Mouse (Mus musculus): ENCODE measurements around the gene Ubr3. TPM values are rescaled to one million over a fixed set of nuclear protein-coding genes. Genes with fewer than 3 reads are reported as not detected.

The Ubr3 gene
- total RNA-seq, 2 experiments from 2014 or later: 66.6 to 85.9 TPM

DNA sequence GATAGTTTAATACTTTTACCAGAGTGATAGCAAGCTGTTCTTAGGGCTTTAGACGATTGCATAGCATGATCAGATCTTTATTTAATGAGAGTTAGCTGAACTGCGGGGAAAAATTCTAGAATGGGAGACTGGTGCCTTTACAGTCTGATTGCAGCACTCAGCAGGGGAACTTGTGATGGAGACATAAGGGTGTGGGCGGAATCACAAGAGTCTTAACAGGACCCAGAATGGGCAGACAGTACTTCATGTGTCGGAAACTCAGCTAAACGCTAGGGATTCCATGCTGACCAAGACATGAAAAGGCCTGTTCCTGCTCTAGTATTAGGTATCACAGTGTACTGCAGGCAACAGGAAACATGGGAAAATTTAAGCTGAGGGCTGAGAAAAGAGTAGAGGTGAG lies 128.7 kb downstream of the Ubr3 start:
- no peak for DNase-seq (ENCODE audit: low spot score in 2 of 2)

DNA sequence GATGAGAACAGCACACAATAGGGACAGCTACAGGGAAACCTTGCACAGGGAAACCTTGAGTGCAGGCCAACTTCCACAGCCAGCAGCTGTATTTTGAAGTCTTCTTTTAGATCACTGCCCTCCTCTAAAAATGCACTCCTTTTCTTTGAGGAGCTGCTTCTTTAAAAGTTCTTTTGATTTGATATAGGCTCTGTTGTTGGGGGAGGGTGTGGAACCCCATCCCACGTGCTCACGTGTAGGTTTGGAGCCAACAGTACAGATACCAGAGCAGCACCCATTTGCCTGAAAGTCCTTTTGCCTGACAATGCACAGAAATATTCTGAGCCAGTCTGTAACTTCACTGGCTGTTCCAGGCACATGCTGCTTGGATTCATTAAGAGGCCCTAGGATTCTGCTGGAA lies 134.4 kb downstream of the Ubr3 start:
- DNase-seq (ENCODE audit: low spot score in 2 of 2): no peak

DNA sequence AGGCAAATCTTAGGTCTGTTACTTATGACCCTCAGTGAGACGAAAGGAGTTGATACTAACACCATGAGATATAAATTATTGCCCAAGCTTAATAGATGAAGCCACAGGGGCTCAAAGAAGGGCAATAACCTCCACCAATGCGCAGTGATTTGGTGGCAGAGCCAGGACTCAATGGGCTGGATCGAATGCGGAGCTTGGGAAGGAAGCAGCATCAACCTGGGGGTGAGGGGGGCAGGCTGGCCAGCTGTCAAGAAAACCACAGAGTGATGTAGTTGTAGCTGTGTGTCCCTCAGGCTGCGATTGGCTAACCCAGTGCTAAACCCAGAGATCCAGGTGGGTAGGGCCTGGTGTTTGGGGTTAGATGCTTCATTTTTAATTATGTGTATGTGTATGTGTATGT lies 137.8 kb downstream of the Ubr3 start:
- DNase-seq (ENCODE audit: low spot score in 2 of 2): no peak

DNA sequence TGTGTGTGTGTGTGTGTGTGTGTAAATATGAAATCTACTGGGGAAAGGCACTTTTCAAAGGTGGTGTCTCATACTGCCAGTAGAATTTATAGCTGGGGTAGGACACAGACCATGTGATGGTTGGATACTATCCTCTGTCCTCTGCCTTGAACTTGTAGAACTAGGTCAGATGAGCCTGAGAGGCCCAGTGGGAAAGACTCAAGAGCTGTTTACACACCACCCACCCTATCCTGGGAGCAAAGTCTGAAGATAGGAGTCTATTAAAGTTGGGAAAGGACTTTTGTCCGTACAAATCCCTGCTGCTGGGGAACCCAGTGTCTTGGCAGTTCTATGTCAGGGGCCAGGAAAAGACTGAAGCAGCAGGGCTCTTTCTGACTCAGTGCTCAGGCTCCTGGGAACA lies 138.3 kb downstream of the Ubr3 start:
- DNase-seq (ENCODE audit: low spot score in 2 of 2): no peak

DNA sequence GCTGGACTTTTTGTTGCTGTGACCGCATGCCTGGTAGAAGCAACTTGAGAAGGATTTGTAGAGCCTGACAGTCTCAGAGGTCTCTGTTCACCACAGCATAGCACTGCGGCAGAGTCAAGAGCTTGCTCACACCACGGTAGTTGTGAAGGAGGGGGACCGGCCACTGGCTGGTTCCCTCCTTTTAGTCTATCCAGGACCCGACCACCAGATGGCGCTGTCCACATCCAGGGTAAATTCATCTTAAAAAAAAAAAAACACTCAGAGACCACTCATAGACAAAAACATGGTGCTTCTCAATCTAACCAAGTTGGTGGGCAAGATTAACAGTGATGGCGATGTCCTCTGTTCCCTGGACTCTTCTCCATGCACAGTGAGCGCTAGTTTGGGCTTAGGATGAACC lies 140.2 kb downstream of the Ubr3 start:
- peak; percentile 23 to 35 for DNase-seq (ENCODE audit: low spot score in 2 of 2)

DNA sequence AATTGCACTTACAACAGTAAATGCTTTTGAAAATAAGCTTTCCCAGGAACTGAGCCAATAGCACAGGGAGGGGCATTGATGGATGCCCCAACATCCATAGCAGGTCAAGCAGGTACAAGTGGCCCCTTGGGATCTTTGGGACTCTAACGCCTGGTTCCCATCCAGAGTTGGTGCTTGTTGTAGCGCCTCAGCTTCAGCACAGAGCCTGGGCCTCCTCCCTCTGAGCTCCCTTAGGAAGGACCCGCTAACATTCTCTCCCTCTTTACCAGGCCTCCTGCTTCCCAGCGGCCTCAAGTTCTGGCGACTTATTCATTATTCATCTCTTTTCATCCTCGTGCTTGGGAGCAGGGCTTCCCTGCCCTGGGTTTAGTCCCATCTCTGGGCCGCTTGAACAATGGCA lies 141.7 kb downstream of the Ubr3 start, which contains the start of gene Myo3b:
Gene Myo3b (plus strand): TSS at position 375 of the 400 bp plus-strand sequence.
- no peak for DNase-seq (ENCODE audit: low spot score in 2 of 2)

DNA sequence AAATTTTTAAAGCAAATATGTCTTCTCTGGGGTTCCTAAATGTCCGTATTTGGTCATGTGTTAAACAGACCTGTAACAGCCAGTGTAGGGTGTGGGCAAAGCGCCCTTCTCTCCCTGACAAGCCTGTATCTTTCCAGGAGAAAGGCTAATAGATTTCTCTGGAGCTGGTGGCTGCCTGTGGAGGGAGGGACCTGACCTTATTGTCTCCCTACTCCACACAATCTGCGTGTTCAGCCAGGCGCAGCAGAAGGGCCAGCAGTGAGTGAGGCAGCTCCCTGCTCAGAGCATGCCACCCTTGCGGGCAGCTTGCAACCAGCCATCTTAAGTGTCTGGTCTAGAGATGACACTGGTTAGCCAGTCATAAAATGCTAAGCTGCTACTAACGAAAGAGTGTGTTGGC lies 147.4 kb downstream of the Ubr3 start:
- no peak for DNase-seq (ENCODE audit: low spot score in 2 of 2)

DNA sequence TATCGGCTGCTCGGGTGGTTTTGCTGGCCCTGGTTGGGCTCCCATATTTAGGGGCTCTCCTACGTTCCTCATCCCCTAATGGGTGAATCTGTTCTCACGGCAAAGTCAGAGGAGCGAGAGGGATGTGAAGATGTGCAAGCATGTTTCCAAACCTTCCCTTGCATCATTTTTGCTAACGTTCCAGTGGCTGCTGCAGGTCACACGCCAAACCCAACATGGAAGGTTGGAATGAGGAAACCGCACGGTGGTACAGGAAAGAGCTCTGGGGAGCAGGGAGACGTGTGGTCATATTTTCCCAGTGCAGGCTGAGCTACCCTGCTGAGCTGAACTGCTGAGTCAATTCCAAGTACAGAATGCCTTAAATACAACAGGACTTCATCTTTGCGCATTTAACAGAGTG lies 150.8 kb downstream of the Ubr3 start:
- DNase-seq (ENCODE audit: low spot score in 2 of 2): no peak

DNA sequence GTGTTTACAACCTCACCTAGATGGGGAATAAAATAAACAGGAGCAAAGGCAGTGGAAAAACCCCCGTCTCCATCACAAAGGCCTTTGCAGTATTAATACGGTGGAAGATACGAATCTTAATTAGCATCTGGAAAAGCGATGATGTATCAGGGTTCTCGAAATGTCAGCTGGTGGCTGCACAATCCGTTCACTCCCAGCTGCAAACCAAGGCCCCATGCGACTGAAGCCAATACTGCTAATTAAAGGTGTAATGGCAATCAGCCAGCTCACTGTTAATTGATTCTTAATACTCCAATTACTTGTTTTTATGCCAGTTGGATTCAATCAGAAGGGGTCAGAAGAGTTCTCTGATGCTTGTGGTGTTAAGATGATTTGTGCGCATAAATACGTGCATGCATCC lies 156.8 kb downstream of the Ubr3 start:
- DNase-seq (ENCODE audit: low spot score in 2 of 2): no peak

DNA sequence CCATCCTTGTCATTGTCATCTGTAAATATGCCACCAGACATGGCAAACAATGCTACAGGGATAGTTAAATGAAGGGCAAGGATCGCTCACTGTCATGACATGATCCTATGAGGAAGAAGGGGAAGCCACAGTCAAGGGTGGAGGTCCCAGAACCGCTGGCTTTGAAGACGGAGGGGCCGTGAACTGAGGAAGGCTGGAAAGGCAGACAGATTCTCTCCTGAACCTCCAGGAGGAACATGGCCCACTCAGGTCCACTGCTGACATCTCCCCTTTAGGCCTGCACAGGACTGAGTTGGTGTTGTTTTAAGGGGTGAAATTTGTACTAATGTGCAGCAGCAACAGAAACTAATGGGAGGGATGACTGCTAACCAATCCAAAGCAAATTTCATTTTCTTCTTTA lies 161.2 kb downstream of the Ubr3 start:
- no peak for DNase-seq (ENCODE audit: low spot score in 2 of 2)

DNA sequence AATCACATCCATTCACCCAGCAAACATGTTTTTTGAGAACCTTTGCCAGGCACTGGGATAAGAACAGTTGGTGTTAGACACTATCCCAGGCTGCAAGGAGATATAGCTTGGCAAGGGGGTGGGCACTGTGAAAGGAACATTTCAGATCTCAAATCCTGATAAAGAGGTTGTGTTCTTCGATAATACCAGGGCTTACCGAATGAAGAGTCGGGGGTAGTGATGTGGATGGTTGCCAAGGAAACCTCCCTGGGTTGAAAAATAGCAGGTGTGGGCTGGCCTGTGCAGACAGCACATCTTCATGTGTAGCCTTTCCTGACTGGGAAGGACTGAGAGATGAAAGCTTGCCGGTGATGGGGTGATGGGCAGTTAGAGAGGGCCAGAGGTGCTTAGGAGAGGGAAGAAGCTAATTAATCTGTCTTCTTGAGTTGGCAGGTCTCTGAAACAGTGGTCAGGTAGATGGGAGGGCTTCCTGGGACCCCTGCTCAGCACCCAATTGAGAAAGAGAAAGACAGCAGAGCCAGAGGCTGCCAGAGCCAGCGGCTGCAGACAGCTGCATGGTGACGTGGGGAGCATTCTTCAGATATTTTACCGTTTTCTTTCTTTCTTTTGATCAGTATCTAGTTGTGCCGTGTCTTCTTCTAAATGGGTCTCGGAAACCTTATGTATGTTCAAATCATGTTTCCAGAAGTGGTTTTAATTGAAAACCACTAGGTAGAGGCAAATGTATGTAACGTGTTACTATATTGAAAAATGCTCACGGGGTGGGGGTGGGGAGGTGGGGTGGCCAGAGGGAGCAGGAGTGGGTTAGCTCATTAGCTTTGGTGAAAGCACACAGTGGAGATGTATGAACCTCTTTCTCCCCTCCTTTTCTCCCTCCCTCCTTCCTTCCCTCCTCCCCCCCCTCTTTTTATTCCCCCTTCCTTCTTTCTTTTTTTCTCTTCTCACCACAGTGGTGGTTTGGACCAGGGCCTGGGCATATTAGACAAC lies 163.6 kb downstream of the Ubr3 start:
- DNase-seq (ENCODE audit: low spot score in 2 of 2): no peak

DNA sequence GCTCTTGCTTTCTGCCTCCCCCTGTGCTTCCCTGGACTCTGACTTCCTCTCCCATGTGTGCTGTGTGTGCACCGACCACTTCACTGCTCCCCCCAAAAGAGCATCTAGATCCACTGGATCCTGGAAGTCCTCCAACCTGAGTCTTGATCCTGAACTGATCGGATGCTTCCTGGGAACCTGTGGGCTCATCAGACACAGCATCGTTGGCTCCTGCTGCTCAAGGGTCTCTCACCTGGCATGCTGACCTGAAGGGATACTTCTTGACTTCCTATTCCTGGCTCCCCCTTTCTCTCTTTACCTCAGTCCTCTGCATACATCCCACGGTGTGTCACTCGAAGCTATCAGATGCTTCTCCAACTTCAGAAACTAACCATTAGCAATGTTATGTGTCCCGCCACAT lies 168.1 kb downstream of the Ubr3 start:
- no peak for DNase-seq (ENCODE audit: low spot score in 2 of 2)

DNA sequence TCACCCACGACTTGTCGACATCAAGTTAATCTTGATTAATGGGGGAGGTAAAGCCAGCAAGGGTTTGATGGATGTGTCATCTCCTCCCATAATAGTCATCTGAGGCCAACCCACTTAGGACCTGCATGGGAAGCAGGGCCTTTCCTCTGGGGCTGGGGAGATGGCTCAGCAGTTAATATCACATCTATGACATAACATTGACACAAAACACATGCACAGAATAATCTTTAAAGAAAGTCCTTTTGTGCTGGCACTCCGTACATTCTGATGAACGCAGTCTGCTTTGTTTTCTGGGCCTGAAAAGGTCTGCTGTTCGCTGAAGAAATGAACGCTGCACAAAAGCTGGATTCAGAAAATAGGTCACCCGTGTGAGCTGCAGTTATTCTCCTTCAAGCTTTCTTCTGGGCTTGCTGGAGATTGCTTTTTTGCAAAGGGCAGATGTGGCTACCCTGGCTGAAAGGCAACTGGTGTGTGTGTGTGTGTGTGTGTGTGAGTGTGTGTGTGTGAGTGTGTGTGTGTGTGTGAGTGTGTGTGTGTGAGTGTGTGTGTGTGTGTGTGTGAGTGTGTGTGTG lies 168.8 kb downstream of the Ubr3 start:
- no peak for DNase-seq (ENCODE audit: low spot score in 2 of 2)

DNA sequence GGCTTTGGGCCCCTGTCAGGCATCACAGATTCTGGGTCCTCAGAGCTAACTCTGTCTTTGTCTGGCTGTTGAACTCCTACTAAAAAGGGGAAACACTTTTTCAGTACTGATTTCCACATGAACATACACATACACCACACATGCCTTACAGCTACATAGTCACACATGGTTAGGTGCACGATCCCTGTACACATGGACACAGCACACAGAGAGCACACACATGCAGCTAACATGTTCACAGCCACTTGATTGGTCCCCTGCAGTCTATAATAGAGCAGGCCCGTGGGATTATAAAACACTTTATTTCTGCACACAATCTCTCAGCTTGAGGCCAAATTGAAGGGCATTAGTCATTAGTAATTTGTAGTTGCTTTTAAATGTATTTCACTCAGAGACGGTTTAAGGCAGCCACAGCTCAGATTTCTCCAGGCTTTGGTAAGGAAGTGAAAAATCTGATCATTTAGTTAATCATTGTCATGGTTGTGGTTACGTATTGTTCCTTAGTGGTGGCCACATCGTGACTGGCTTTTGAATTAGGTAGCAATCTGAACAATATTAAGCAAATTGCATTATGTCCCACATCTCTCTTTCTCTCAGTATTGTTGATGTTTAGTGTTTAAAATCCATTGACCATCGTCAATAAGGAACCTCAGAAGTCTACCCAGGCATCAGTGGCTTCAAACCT lies 169.4 kb downstream of the Ubr3 start:
- no peak for DNase-seq (ENCODE audit: low spot score in 2 of 2)

DNA sequence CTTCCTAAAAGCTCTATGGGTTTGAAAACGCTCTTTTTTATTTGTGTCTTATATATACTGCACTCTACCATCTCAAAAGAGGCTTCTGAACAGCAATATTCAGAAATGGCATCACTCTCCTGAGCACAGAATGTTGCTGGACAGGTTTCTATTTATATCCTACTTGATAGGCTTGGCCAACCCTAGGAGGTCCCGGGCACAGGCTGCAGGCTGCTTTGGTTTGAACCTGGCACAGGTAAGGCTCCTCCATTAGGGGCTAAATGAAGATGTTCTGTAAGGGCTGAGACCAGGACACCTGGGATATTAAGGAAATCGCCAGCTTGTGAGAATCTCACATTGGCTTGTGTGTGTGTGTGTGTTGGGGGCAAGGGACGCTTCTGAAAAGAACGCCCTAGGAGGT lies 172.8 kb downstream of the Ubr3 start:
- no peak for DNase-seq (ENCODE audit: low spot score in 2 of 2)

Other genes with a start within 250 kb of the Ubr3 start
- gene Klhl41, start 227.1 kb upstream of the Ubr3 start, total RNA-seq (2021): 1 to 10 TPM in 1 of 2 experiments, under 1 TPM in 1; 0.40 to 1.0 TPM
- 10 to 100 TPM; 20.8 to 22.3 TPM for gene Fastkd1, start 183.7 kb upstream of the Ubr3 start, total RNA-seq (2021)
- 10 to 100 TPM; 61.5 to 65.5 TPM for gene Ppig, start 174.7 kb upstream of the Ubr3 start, total RNA-seq (2021)
- gene Ccdc173, start 107.7 kb upstream of the Ubr3 start, total RNA-seq (2021): 1 to 10 TPM; 1.1 to 1.3 TPM
- 10 to 100 TPM; 27.7 to 28.4 TPM for gene Phospho2, start 107.6 kb upstream of the Ubr3 start, total RNA-seq (2021)
- 1 to 10 TPM; 5.9 to 6.0 TPM for gene Klhl23, start 75.3 kb upstream of the Ubr3 start, total RNA-seq (2021)
- gene Ssb, start 35.7 kb upstream of the Ubr3 start, total RNA-seq (2021): 100 to 1,000 TPM; 137 to 172 TPM
- 10 to 100 TPM; 15.7 to 17.3 TPM for gene Mettl5, start 11.6 kb upstream of the Ubr3 start, total RNA-seq (2021)
- not detected for gene Myo3b, start 141.9 kb downstream of the Ubr3 start, total RNA-seq (2021)